Comparison of ENCODE assay signal across 23 mouse cellular contexts in the genomic region with DNA sequence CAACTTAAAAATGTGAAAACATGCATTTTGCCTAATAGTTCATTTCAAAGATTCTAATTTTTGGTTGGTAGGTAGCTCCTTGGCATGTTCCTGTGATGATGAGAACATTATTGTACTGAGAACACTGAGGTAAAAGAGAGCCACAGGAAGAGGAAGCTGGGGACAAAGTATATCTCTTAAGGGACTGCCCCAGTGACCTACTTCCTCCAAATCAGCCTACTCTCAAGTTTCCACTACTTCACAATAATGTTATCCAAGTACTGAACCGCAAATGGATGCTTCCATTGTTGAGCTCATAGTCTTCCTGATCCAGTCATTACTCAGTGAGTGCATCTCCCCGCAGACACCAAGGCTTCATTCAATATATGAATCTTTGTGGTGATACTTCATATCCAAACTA.
A peak's percentile ranks its signal among the peaks of the same experiment; 100 is the strongest.
DNase-seq lines count a peak whose midpoint lies in the region; ATAC-seq and TF ChIP-seq lines count a peak whose summit lies in the region.
"Had no signal": no experiment of that assay in that cellular context is flagged by ENCODE, and none has a peak within 500 bp of the region (broad histone marks: within the 10 kb centered on the region; RNA-seq: fewer than 3 reads in every experiment).

No protein-coding gene starts in this region.

- no peaks in the 10 kb centered on the region for H3K36me3 ChIP-seq in spleen, adult 2 months (ENCODE audit: control insufficient read depth, insufficient read depth, low read length)
- H3K36me3 ChIP-seq: hindbrain, embryonic 12.5 days; intestine, embryonic 15.5 days; limb, embryonic 15.5 days; midbrain, embryonic 10.5 days; neural tube, embryonic 13.5 days had no signal

- no peak for TF ChIP-seq CTCF in spleen, adult 2 months (IDR thresholded peaks at IDR 0.05; ENCODE audit: extremely low read depth, insufficient read depth, insufficient read length, insufficient replicate concordance)

- ATAC-seq in monocyte, adult 5-6 weeks (replicated peaks; ENCODE audit: insufficient number of reproducible peaks, low FRiP score, low TSS enrichment, poor library complexity, severe bottlenecking) = peak; percentile 84
- ATAC-seq: forebrain, postnatal 0 days; intestine, embryonic 15.5 days had no signal

- TF ChIP-seq POLR2A in spleen, adult 2 months (IDR thresholded peaks at IDR 0.05; ENCODE audit: low read depth, low read length) = no peak

- intact Hi-C loops in heart, postnatal 25 days (cut with DNase I) = no loop called here

- H3K4me3 ChIP-seq in spleen, adult 2 months (ENCODE audit: extremely low read depth, insufficient read depth, insufficient read length) = no peak overlapping the region
- H3K4me3 ChIP-seq: forebrain, embryonic 10.5 days; gastrocnemius, adult 2 months; hindbrain, embryonic 12.5 days; intestine, embryonic 15.5 days; limb, embryonic 15.5 days; midbrain, embryonic 10.5 days; neural tube, embryonic 13.5 days had no signal

- WGBS in spleen, adult 2 months = 78% methylated on average over 2 of the region's 2 CpGs

- no peaks in the 10 kb centered on the region for H3K27me3 ChIP-seq in spleen, adult 2 months (ENCODE audit: control insufficient read depth, insufficient read depth, low read length)
- H3K27me3 ChIP-seq: intestine, embryonic 15.5 days; limb, embryonic 15.5 days; neural tube, embryonic 13.5 days had no signal

- H3K27ac ChIP-seq in spleen, adult 2 months (ENCODE audit: insufficient read depth, low read length) = peak overlapping the region; percentile 45; the same call in 1 of the 2 replicates
- H3K27ac ChIP-seq: forebrain, embryonic 10.5 days; gastrocnemius, adult 2 months; hindbrain, embryonic 12.5 days; intestine, embryonic 15.5 days; limb, embryonic 15.5 days; midbrain, embryonic 10.5 days; neural tube, embryonic 13.5 days had no signal

- peaks cover 5% of the 10 kb centered on the region; the same call in 1 of the 2 replicates for H3K4me1 ChIP-seq in spleen, adult 2 months (ENCODE audit: control insufficient read depth, insufficient read depth, insufficient read length)
- H3K4me1 ChIP-seq: hindbrain, embryonic 12.5 days; intestine, embryonic 15.5 days; limb, embryonic 15.5 days; midbrain, embryonic 10.5 days; neural tube, embryonic 13.5 days had no signal

- DNase-seq in spleen, adult 2 months (ENCODE audit: low read depth in 1 of 2, low spot score in 2 of 2) = peak; percentile 18 to 67
- DNase-seq in spleen, postnatal 14 days (ENCODE audit: low spot score in 2 of 2) = no peak
- DNase-seq in B cell, adult 2 months = peak; percentile 37 to 51
- DNase-seq in MEL-GATA-1-ER (ENCODE audit: extremely low read depth, low read depth) = peak; percentile 17
- DNase-seq in frontal cortex, postnatal 36 days (ENCODE audit: low spot score in 2 of 2) = no peak
- DNase-seq in kidney, adult 8-10 months = no peak
- DNase-seq in heart, postnatal 25 days (ENCODE audit: low spot score) = no peak
- DNase-seq: adrenal gland, adult 2 months; cerebellum, adult 2 months; forebrain, postnatal 0 days; gastrocnemius, adult 2 months; heart, postnatal 10 days; kidney, postnatal 36 days; layer of hippocampus, adult 9-11 months; lung, postnatal 14 days; right cerebral cortex, postnatal 25 days had no signal

Comparison
In these comparisons a context has a peak if more than half of its experiments do, and no peak if none do; other contexts are left out.
1. DNase-seq: peak in spleen, adult 2 months (2 of 2), B cell, adult 2 months (2 of 2) and MEL-GATA-1-ER (single experiment); none in spleen, postnatal 14 days (0 of 2), frontal cortex, postnatal 36 days (0 of 2), kidney, adult 8-10 months (0 of 2) and heart, postnatal 25 days (single experiment).